Mouse (Mus musculus): ENCODE measurements at regions not wholly inside any gene's neighbourhood (a gene's known extent, or its start where the extent isn't known, plus 50 kb on each side); places are given as distances from the start of the nearest gene placed in this dataset.

DNA sequence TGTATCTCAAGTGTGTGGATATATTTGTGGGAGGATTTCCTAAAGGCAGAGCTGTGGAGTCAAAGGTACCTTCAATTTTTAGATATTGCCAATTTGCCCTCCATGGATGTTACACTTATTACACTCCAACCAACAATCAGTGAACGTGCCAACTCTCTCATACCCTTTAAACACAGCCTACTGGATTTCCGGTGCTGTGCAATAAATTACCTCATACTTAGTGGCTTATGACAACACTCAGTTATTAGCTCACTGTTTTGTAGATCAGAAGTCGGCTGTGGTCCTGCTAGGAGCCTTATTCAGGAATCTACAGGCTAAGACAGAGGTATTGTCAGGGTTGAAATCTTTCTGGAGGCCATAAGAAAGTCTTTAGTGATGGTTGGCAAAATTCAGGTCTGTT is 77.2 kb downstream of the Ddx3x start:
- Histone ChIP-seq H3K9ac (ENCODE audit: insufficient read depth, low read depth, low read length, poor library complexity, severe bottlenecking) (no peak overlapping the region), H3K4me3 (ENCODE audit: insufficient read depth in 1 of 2, low read depth in 1 of 2, low read length in 2 of 2, poor library complexity in 1 of 2, severe bottlenecking in 1 of 2) (no peak overlapping the region), H3K27ac (ENCODE audit: insufficient read depth, low read depth, low read length, poor library complexity, severe bottlenecking) (no peak overlapping the region), H3K36me3 (ENCODE audit: control insufficient read depth, insufficient read depth, low read length, poor library complexity, severe bottlenecking) (no peaks in the 10 kb centered on the region), H3K4me1 (ENCODE audit: control insufficient read depth in 2 of 2, insufficient read depth in 2 of 2, low read length in 2 of 2, poor library complexity in 1 of 2) (no peaks in the 10 kb centered on the region), H3K9me3 (ENCODE audit: control insufficient read depth, insufficient read depth, low read depth, low read length) (no peaks in the 10 kb centered on the region)
- in situ Hi-C loops (cut with MboI; ENCODE audit: low sequenced_read_pairs in 2 of 2, unreplicated experiment in 2 of 2), result no loop called here
- no peak for TF ChIP-seq CHD2 (IDR thresholded peaks at IDR 0.05; ENCODE audit: low read depth, low read length)
- TF ChIP-seq ZC3H11A (IDR thresholded peaks at IDR 0.05; ENCODE audit: borderline replicate concordance, low read depth, low read length), result no peak
- no peak for TF ChIP-seq HCFC1 (IDR thresholded peaks at IDR 0.05; ENCODE audit: borderline replicate concordance, insufficient read depth, low read length)
- no peak for TF ChIP-seq ZNF384 (IDR thresholded peaks at IDR 0.05; ENCODE audit: low read depth, low read length)
- no peak for TF ChIP-seq MAFK (IDR thresholded peaks at IDR 0.05; ENCODE audit: insufficient read depth, low read depth, low read length)
- DNase-seq (ENCODE audit: low read depth, low spot score), result no peak

DNA sequence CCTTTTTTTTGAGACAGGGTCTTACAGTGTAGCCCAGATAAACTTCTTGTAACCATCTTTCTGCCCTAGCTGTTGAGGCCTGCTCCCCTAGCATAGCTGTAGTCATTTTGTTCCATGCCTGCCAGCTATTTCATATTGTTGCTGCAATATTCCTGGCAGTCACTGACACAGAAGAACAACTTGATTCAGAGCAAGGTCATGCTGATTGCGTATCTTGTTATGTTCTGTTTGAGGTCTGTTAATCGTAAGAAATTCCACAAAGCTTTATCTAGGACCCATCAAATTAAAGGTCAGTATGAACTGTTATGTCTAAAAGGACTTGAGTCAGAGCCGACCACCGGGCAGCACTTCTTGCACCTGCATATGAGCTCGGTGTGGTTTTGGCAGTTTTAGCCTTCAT is 79.7 kb downstream of the Ddx3x start:
- Histone ChIP-seq H3K27ac (ENCODE audit: insufficient read depth, low read depth, low read length, poor library complexity, severe bottlenecking) (no peak overlapping the region), H3K9me3 (ENCODE audit: control insufficient read depth, insufficient read depth, low read depth, low read length) (no peaks in the 10 kb centered on the region), H3K9ac (ENCODE audit: insufficient read depth, low read depth, low read length, poor library complexity, severe bottlenecking) (no peak overlapping the region), H3K4me1 (ENCODE audit: control insufficient read depth in 2 of 2, insufficient read depth in 2 of 2, low read length in 2 of 2, poor library complexity in 1 of 2) (no peaks in the 10 kb centered on the region), H3K4me3 (ENCODE audit: insufficient read depth in 1 of 2, low read depth in 1 of 2, low read length in 2 of 2, poor library complexity in 1 of 2, severe bottlenecking in 1 of 2) (no peak overlapping the region), H3K36me3 (ENCODE audit: control insufficient read depth, insufficient read depth, low read length, poor library complexity, severe bottlenecking) (no peaks in the 10 kb centered on the region)
- in situ Hi-C loops (cut with MboI; ENCODE audit: low sequenced_read_pairs in 2 of 2, unreplicated experiment in 2 of 2), result no loop called here
- no peak for DNase-seq (ENCODE audit: low read depth, low spot score)
- TF ChIP-seq ZNF384 (IDR thresholded peaks at IDR 0.05; ENCODE audit: low read depth, low read length) (no peak), MAFK (IDR thresholded peaks at IDR 0.05; ENCODE audit: insufficient read depth, low read depth, low read length) (no peak), HCFC1 (IDR thresholded peaks at IDR 0.05; ENCODE audit: borderline replicate concordance, insufficient read depth, low read length) (no peak), CHD2 (IDR thresholded peaks at IDR 0.05; ENCODE audit: low read depth, low read length) (no peak), ZC3H11A (IDR thresholded peaks at IDR 0.05; ENCODE audit: borderline replicate concordance, low read depth, low read length) (no peak)

DNA sequence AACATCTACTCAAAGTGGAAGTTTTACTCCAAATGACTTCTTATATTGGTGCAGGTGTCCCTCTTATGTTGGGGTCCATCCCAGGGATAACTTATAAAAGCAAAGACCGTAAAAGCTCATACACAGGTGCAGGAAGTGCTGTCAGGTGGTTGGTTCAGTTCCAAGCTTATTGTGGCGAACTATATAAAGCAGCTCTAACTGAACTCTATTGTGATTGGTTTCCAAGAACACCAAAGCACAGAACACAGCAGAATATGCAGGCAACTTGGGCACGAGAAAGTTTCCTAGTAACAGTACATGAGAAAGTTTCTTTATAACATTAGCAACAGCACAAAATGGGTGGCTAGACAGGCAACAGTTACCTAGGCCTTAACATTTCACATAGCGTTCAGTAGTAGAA is 89.5 kb downstream of the Ddx3x start:
- H3K9me3 ChIP-seq (ENCODE audit: control insufficient read depth, insufficient read depth, low read depth, low read length), result no peaks in the 10 kb centered on the region
- no peaks in the 10 kb centered on the region for H3K36me3 ChIP-seq (ENCODE audit: control insufficient read depth, insufficient read depth, low read length, poor library complexity, severe bottlenecking)
- in situ Hi-C loops (cut with MboI; ENCODE audit: low sequenced_read_pairs in 2 of 2, unreplicated experiment in 2 of 2), result no loop called here
- no peak for DNase-seq (ENCODE audit: low read depth, low spot score)
- no peak overlapping the region for H3K27ac ChIP-seq (ENCODE audit: insufficient read depth, low read depth, low read length, poor library complexity, severe bottlenecking)
- no peaks in the 10 kb centered on the region for H3K4me1 ChIP-seq (ENCODE audit: control insufficient read depth in 2 of 2, insufficient read depth in 2 of 2, low read length in 2 of 2, poor library complexity in 1 of 2)
- H3K9ac ChIP-seq (ENCODE audit: insufficient read depth, low read depth, low read length, poor library complexity, severe bottlenecking), result no peak overlapping the region
- TF ChIP-seq ZNF384 (IDR thresholded peaks at IDR 0.05; ENCODE audit: low read depth, low read length) (no peak), CHD2 (IDR thresholded peaks at IDR 0.05; ENCODE audit: low read depth, low read length) (no peak), ZC3H11A (IDR thresholded peaks at IDR 0.05; ENCODE audit: borderline replicate concordance, low read depth, low read length) (no peak), MAFK (IDR thresholded peaks at IDR 0.05; ENCODE audit: insufficient read depth, low read depth, low read length) (no peak), HCFC1 (IDR thresholded peaks at IDR 0.05; ENCODE audit: borderline replicate concordance, insufficient read depth, low read length) (no peak)
- no peak overlapping the region for H3K4me3 ChIP-seq (ENCODE audit: insufficient read depth in 1 of 2, low read depth in 1 of 2, low read length in 2 of 2, poor library complexity in 1 of 2, severe bottlenecking in 1 of 2)

DNA sequence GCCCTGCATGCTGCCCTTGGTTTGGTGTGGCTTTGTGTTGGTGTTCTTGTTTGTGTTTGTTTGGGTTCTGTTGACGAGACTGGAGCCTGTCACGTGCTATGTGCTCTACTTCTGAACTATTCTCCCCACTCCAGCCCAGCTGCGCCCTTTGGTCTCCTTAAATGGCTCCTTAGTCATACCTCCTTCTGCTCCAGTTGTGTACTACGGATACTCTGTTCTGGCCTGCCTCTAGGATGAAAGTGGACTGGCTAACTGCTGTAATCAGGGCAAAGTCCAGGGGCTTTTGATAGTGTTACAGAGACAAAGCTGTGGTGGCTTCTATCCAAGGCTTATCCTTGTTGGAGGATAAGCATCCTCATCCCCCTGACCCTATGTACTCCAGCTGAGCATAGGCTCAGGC is 92.0 kb downstream of the Ddx3x start:
- Histone ChIP-seq H3K9me3 (ENCODE audit: control insufficient read depth, insufficient read depth, low read depth, low read length) (no peaks in the 10 kb centered on the region), H3K9ac (ENCODE audit: insufficient read depth, low read depth, low read length, poor library complexity, severe bottlenecking) (no peak overlapping the region), H3K4me3 (ENCODE audit: insufficient read depth in 1 of 2, low read depth in 1 of 2, low read length in 2 of 2, poor library complexity in 1 of 2, severe bottlenecking in 1 of 2) (no peak overlapping the region), H3K4me1 (ENCODE audit: control insufficient read depth in 2 of 2, insufficient read depth in 2 of 2, low read length in 2 of 2, poor library complexity in 1 of 2) (no peaks in the 10 kb centered on the region), H3K36me3 (ENCODE audit: control insufficient read depth, insufficient read depth, low read length, poor library complexity, severe bottlenecking) (no peaks in the 10 kb centered on the region), H3K27ac (ENCODE audit: insufficient read depth, low read depth, low read length, poor library complexity, severe bottlenecking) (no peak overlapping the region)
- DNase-seq (ENCODE audit: low read depth, low spot score), result no peak
- in situ Hi-C loops (cut with MboI; ENCODE audit: low sequenced_read_pairs in 2 of 2, unreplicated experiment in 2 of 2), result no loop called here
- no peak for TF ChIP-seq CHD2 (IDR thresholded peaks at IDR 0.05; ENCODE audit: low read depth, low read length)
- TF ChIP-seq MAFK (IDR thresholded peaks at IDR 0.05; ENCODE audit: insufficient read depth, low read depth, low read length), result no peak
- TF ChIP-seq ZC3H11A (IDR thresholded peaks at IDR 0.05; ENCODE audit: borderline replicate concordance, low read depth, low read length), result no peak
- no peak for TF ChIP-seq ZNF384 (IDR thresholded peaks at IDR 0.05; ENCODE audit: low read depth, low read length)
- no peak for TF ChIP-seq HCFC1 (IDR thresholded peaks at IDR 0.05; ENCODE audit: borderline replicate concordance, insufficient read depth, low read length)

DNA sequence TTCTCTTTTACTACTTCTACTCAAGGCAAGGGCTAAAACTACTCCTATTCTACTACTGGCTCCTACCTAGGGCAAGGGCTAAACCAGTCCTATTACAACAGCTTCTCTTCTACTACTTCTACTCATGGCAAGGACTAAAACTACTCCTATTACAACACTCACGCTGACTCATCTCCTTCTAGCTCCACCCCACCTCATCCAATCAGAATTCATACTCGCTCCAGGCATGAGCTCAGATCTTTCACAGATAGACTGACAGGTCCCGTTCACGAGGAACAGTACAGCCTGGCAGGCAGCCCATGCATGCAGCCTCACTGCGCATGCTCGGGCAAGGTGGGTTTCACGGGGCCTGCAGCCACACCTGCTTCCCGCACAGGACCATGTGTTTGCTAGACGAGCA is 79.6 kb upstream of the Nyx start:
- no peaks in the 10 kb centered on the region for H3K36me3 ChIP-seq (ENCODE audit: control insufficient read depth, insufficient read depth, low read length, poor library complexity, severe bottlenecking)
- in situ Hi-C loops (cut with MboI; ENCODE audit: low sequenced_read_pairs in 2 of 2, unreplicated experiment in 2 of 2), result no loop called here

More for the DNA sequence above, 79.6 kb upstream of the Nyx start:
- Histone ChIP-seq H3K9me3 (ENCODE audit: control insufficient read depth, insufficient read depth, low read depth, low read length) (no peaks in the 10 kb centered on the region), H3K9ac (ENCODE audit: insufficient read depth, low read depth, low read length, poor library complexity, severe bottlenecking) (no peak overlapping the region), H3K27ac (ENCODE audit: insufficient read depth, low read depth, low read length, poor library complexity, severe bottlenecking) (no peak overlapping the region), H3K4me1 (ENCODE audit: control insufficient read depth in 2 of 2, insufficient read depth in 2 of 2, low read length in 2 of 2, poor library complexity in 1 of 2) (no peaks in the 10 kb centered on the region), H3K4me3 (ENCODE audit: insufficient read depth in 1 of 2, low read depth in 1 of 2, low read length in 2 of 2, poor library complexity in 1 of 2, severe bottlenecking in 1 of 2) (no peak overlapping the region)
- DNase-seq (ENCODE audit: low read depth, low spot score), result no peak
- TF ChIP-seq MAFK (IDR thresholded peaks at IDR 0.05; ENCODE audit: insufficient read depth, low read depth, low read length), result no peak
- no peak for TF ChIP-seq ZC3H11A (IDR thresholded peaks at IDR 0.05; ENCODE audit: borderline replicate concordance, low read depth, low read length)
- no peak for TF ChIP-seq HCFC1 (IDR thresholded peaks at IDR 0.05; ENCODE audit: borderline replicate concordance, insufficient read depth, low read length)
- no peak for TF ChIP-seq CHD2 (IDR thresholded peaks at IDR 0.05; ENCODE audit: low read depth, low read length)
- TF ChIP-seq ZNF384 (IDR thresholded peaks at IDR 0.05; ENCODE audit: low read depth, low read length), result no peak

Measured in ES-E14 (cell line).